Mouse (Mus musculus): ENCODE data around the gene Top2a.

The Top2a gene

DNA sequence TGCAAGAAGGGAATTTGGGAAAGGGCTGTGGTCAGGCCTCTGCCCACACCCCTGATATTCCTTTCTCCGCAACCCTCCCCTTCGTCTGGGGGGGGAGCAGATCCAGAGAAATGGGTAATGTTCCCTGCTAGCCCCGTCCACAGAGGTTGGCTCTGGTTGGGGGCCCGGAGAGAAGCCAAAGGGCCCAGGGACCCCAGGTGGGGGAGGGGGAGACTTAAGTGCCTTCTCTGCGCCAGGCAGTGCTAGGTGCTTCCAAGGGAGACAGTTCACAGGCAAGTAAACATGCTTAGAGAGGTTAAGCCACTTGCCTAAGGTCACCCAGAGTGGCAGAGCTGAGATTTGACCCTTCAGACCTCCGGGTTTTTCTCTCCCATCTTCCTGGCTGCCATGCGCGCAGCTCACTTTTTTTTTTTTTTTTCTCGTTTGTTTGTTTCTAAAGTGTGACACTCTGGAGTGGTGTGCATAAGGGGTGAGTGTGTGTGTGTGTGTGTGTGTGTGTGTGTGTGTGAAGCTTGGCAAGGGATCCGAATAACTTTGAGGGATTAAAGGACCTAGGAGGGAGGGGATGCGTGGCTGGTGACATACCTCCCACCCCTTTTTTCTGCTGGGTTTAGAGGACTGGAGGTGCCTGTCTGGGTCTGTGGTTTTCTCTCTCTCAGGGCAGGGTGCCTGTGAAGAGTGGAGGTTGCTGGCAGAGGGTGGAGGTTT, 78.9 kb downstream of the Top2a start:
- peak in 1 of 2 experiments; percentile 15 for DNase-seq

DNA sequence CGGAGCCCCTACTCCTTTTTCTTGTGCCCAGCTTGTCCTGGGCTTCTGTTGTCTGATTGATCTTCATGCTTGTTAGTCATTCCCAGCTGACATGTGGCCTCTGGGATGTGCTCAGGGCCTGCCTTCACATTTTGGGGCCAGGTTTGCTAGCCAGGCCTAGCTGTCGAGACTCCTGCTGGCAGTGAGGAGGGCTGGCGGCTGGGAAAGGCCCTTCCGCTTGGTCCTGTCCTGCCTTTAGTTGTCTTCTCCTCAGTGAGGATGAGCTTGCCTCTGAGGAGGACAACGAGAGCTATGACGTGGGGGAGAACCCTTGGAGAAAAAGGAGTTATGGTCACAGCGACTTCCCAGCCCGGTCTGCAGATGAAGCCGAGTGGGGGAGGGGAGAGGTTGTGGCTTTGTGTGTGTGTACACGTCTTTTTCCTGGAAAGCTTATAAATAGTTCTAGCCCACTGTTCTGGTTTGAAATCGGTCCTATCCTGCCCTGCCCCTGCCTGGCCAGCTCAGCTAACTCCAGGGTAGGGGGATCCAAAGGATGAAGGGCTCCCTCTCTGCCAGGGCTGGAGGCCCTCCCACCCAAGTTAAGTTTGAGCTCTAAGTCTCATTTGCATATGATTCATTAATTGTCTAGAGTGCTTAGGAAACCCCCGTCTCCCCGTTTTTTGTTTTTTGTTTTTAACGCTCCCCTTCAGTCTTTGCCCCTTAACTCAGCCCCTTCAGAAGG, 80.1 kb downstream of the Top2a start:
- peak in 1 of 2 experiments; percentile 64 for DNase-seq

Measured in spleen, adult 18-20 months (tissue).